Mouse (Mus musculus) left cerebral cortex, adult 11 months (tissue): ENCODE data around the gene 4931406C07Rik.
A peak's percentile ranks its signal among the peaks of the same experiment; 100 is the strongest.
"Not testable (repeated sequence)": the region's sequence is repeated elsewhere in the genome, so short reads cannot be mapped to it uniquely, and the experiment has no call there.

ENCODE experiments used
- DNase-seq: peaks from one replicate; pipeline ENCODE4 v3.0.0; 2022; ENCODE audit warnings: low spot score

The 4931406C07Rik gene

DNA sequence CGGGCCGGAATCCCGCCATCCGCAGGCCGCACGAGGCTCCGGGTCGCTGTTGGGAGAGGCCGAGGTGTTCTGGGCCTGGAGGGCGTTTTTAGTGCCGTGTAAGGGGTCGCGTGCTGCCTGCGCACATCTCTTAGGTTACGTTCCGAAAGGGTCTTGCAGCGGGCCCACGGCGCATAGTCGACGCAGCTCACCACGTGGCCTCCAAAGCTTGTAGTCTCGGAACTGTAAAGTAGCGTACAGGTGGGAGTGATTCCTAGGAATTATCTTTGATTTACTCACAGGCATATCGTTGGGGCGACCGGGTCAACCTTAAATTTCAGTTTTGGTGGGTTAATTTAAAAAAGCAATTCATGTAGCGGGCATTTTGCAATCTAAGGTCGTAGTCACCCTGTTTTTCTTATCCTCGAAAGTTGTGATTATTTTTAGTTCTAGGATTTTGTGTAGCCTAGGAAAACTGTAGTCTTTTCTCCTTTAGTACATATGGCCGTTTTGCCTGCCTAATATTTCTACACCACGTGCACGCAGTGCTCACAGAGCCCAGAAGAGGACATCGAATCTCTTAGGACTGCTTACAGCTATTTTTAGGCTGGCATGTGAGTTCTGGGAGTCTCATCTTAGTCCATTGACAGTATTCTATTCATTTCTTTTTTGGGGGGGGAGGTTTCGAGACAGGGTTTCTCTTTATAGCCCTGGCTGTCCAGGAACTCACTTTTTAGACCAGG lies at the start of gene 4931406C07Rik:
Gene 4931406C07Rik (minus strand): TSS at position 51 of the 722 bp plus-strand sequence.
- DNase-seq: no peak

DNA sequence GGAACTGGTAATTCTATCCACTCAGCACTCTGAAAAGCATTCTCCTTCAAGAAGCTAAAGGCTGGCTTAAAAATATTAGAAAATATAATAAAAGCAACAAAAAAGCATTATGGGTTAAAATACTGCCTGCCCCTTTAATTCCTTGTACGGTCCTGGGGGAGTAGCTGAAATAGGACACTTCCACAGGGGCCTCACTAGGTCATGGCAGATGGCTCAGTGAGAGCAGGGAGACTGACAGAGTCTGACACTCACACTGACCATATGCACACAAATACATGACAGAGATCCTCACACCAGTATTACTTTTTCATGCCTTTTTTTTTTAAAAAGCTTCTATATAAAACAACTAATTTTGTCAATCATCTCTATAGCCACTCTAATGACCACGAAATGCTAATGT lies 43.7 kb upstream of the 4931406C07Rik start:
- no peak for DNase-seq

DNA sequence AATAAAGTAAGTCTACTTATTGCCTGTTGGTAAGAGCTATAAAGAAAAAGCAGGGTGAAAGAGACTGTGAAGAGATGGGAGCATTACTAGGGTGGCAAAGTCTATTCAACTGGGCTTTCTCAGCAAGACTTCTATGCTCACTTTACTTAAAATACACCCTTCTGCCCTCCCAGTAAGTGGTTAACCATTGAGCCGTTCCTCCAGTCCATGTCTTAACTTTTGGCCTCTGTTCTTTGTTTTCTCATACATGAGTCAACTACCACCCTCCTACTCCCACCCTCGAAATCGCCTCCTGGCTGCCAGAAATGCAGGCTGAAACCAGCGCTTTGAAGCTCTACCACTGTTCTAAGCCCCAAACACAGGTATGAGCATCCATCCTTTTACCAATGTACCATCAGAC lies 31.5 kb upstream of the 4931406C07Rik start:
- DNase-seq: no peak

DNA sequence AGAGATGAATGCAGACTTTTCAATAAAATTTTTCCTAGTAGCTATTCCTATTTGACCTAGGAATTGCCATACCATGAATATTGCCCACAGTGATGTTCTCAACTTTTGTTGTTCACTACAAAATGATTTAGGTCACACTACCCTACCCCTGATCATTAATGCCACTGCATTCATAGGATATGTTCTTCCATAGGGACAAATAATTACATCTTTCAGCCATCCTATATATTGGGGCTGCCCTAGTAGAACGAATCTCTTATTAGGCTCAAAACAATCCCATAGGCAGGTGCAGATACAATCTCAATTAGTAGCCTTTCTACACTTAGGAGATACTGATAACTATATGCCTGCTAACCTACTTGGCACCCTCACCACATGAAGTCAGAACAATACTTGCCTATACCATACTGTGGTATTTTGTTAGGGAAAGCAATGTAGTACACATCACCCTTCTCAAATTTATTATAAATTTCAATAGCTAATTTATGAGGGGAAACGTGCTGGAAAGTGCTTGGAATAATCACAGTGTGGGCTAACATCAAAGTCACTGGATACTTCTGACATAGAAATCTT lies 12.0 kb upstream of the 4931406C07Rik start:
- no peak for DNase-seq

DNA sequence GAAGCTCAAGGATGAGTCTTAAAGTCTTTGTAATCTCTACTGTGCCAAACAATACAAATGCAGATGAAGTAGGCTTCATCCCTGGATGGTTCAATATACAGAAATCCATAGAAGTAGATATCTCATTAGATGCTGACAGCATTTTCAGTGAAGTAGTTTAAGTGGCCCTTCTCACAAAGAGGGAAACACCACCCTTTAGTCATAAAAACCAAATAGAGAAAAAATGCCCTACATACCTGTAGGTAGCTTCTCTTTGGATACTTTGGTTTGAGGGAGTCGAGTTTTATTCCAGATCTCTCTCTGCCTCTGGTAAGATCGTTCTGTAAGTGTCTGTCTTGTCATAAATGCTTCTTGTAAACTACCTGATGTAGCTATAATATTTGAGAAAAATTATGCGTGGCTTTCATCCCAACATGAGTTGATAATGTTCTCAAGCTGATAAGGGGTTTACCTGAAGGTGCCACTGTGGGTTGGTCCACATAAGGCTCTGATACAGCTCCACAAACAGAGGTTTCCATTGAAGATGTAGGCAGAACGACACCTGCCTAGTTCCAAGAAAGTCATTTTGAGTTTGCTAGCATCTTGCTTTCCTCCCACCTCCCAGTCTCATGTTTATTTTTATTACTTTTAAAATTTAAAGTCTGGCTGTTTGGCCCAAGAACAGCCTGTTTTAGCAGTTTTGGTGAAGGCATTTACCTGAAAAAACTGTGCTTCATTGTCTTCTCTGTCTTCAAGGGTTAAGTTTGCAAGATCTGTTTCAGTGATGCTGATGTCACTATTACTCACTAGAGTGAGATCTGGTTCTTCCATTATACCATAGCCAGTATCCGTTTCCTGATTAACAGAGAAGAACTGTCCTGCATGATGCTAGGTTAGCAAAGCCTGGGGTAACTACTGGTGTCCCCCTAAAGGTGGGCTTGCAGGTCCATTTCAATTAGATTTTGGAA lies 11.2 kb upstream of the 4931406C07Rik start:
- DNase-seq: no peak

DNA sequence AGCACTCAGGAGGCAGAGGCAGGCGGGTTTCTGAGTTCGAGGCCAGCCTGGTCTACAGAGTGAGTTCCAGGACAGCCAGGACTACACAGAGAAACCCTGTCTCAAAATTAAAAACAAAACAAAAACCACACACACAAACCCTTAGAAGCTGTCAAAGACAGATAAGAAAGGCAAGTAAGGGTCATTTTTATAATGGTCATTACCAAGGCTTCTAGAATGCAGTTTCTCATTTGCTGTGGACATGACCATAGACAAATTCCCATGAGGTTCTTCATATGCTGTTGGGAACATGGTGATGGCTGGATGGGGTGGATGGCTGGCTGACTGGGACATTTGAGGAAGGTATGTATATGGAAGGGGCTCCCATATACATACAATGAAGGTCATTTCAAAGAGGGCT lies 10.0 kb upstream of the 4931406C07Rik start:
- DNase-seq: not testable (repeated sequence)

DNA sequence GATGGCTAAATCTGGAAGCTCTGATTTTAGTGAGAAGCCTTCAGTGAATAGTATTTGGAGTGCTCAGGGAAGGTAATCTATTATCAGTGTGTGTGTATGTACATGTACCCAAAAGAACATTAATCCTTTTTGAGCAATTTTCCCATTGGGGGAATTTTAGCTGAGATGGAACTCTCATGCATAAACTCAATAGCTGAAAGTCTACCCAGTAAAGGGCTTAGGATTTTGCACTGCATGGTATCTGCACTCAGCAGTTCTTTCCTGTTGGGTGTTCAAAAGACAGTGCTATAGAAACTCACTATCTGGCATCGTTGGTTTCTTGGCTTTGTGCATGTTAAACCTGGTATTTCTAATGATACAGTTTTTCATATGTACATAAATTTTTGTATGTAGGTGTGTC lies 8.4 kb upstream of the 4931406C07Rik start:
- no peak for DNase-seq

DNA sequence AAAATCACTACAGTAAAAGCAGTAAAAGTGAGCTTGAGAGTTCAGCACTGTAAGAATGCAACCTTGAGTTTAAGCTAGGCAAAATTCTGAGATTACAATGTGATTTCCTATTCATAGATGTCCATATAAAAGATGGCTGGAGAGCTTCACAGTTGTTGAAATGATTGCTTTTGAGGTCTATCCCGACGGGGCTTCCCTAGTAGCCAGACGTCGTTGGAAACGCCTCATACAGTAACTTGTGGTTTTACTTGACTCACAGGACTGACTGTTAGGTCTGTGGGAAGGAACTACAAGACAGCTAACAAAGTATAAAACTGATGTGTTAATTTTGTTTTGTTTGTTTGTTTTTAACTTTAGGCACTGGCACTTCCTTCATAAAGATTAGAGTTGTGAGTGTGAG lies 7.4 kb upstream of the 4931406C07Rik start:
- no peak for DNase-seq

DNA sequence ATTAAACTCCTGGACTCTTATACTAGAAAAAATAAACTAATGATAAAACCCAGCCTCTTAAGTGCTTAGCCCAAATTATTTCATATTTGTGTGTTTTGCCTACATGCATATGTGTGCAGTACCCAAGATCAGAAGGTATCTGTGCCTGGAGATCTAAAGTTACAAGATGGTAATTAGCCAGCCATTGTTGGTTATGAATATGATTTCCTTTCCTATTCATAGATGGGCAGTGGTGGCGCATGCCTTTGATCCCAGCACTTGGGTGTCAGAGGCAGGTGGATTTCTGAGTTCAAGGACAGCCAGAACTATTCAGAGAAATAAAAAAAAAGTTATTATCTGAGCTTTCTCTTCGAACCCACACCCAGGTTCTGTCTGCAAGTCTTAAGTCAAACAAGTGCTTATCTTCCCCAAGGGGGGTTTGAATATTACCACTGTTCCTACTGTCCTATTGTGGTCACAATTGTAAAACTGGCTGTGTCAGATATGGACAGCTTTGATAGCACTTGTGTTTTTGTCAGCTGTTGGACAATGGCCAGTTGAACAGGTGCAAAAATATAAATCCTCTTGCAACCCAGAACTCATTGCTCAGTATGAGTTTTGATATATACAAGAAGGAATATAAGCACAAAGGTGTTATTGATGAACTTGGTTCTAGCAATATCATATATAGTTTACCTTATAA lies 5.9 kb upstream of the 4931406C07Rik start:
- no peak for DNase-seq

DNA sequence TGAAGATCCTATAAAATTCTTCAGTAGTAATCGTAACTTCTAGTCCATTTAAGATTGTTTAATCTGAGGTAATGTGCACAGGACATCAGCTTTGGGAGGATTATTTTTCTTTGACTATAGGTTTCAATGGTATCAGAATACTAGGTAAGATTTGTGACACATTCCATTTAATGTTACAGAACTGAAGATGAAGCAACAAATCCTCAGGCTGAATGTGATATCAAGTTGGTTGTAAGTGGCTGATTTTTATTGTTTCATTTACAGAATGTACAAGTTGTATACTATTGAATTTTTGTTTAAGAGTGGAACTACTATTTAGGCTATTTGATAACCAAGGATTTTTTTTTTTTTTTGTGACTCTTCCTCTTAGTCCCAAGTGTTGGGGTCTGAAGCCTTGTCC lies 3.9 kb upstream of the 4931406C07Rik start:
- DNase-seq: no peak

DNA sequence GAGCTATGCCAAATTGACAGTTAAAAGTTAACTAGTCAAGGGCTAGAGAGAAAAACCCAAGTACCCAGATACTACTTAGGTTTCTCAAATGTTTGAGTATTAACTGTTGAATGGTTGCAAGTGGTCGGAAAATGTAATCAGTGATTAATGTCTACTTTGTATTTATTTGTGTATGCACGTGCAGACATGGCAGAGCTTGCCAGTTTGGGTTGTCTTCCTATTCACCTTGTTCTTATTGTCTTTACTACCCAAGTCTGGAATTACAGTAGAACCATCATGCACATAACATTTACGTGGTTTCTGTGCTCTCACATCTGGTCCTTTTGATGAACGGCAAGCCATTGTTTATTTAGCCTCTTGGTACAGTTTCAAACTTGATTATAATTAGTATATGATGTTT lies 3.2 kb upstream of the 4931406C07Rik start:
- no peak for DNase-seq

DNA sequence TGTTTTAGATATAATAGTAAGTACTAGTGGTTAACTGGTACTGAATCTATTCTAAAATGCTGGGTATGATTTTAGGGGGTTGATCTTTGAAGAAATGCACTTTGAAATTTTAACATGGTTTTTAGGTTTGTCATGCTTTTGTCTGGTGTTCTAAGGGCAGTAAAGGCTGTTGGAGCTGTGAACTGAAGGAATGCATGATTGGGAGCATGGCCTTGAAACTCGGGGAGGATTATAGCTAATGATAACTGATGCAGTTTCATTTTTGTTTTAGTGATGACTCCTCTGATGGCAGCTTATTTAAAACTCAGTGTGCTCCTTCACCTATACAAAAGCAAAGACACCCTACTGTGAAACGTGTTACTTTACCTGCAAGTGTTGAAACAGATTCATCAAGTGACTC lies 2.0 kb upstream of the 4931406C07Rik start:
- DNase-seq: no peak

DNA sequence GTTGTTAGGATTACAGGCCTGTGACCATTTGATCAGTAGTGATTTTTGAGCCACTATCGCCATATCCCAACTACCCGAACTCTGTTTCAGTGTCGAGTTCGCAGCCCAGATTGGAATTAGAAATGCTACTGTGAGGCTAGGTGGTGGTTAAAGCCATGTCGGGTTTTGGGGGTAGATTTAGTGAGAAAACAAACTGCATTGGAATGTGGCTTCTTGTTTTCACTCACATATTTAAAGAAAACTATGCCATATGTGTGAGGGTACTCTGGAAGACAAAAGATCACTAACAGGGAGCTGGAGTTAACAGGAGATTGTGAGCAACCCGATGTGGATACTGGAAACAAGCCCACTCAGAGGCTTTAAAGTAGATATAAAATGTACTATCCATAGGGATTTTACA lies 1.0 kb upstream of the 4931406C07Rik start:
- DNase-seq: no peak

DNA sequence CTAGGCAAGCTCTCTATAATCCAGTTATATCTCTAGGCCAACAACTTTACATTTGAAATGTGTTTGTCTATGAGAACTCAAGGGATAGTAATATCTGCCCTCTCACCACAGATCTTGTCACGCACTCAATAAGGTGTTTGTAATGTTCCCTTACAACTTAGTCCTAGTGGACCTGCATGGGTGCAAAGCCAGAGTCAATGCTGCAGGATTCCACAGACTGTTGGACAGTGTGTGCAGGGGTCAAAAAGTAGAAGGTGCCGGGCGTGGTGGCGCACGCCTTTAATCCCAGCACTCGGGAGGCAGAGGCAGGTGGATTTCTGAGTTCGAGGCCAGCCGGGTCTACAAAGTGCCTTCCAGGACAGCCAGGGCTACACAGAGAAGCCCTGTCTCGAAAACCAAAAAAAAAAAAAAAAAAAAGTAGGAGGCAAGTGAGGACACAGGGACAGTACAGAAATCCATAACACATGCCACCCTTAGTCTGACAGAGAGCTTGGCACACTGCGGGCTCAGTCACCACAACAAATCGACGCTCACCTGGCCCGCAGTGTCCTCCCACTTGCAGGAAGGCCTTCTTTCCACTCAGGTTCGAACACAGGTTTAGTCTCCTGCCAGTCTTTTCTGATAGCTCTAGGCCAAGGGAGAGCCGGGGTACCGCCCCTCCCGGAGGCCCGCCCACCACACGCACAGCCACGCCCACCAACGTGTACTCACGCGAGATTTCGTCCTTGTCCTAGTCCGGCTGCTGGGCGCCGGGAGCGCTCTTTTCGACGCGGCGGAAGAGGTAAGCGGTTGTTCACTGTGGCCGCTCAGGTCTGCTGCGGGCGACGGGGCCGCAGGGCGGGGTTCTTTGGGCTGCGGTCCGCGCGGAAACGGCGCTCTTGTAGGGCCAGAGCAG lies 498 bp downstream of the 4931406C07Rik start, which contains the start of gene Taf1d:
Gene Taf1d (plus strand): TSS at position 712 of the 895 bp plus-strand sequence.
- DNase-seq: peak; percentile 93

DNA sequence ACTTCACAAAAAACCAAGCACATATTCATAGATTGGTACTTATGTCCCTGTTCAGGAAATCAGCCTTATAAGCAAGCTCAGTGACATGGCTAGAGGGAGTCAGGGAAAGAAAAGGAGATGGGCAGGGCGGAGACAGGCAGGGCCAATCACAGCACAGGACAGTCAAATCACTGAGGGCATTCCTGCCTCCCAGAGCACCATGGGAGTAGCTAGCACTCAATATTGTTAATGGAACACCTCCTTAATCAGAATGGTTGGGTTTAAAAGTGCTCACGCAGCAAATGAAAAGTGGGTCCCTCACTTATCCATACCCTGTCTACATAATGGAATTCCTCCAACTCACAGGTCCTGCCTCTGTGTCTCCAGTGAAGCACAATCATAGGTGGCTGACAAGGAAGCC lies 3.4 kb downstream of the 4931406C07Rik start:
- no peak for DNase-seq

DNA sequence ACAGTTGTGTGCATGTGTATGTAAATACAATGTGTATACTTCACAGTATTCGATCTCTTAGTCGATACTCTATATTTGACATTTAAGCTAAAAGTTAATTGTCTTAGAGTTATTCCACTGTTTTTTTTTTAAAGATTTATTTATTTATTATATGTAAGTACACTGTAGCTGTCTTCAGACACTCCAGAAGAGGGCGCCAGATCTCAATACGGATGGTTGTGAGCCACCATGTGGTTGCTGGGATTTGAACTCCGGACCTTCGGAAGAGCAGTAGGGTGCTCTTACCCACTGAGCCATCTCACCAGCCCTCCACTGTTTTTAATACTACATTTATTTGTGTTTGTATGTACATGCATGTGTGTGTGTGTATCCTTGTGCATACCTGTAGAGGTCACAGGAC lies 4.2 kb downstream of the 4931406C07Rik start:
- not testable (repeated sequence) for DNase-seq

DNA sequence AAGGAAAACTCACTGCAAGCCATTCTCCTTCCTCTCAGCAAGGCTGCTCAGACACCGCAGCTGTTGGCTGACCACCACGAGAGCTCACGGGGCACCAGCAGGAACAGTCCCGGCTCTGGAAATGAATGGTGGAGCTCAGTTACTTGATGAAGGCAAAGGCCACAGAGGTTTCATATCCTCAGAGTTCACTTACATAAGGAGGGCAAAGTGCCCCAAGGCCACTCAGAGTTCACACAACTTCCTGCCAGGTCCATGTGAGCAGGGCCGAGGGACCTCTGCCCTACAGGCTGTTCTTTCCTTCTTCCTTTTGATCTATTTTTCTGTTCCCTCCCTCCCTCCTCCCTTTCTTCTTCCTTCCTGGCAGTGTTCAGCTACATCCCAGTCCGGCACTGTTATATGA lies 4.8 kb downstream of the 4931406C07Rik start:
- DNase-seq: no peak

DNA sequence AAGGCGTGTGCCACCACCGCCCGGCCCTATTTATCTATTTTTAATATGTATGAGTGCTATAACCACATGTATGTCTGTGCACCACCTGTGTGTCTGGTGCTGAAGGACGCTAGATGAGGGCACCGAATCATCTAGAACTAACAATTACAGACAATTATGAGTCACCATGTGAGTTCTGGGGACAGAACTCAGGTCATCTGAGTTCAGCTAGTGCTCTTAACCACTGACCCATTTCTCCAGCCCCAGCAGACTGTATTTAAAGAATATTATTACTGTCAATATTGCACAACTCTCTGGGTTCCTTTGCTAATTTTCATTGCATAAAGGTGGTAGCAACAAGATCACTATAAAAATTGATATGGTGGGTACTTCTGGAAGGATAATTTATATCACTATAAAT lies 6.2 kb downstream of the 4931406C07Rik start:
- DNase-seq: no peak

DNA sequence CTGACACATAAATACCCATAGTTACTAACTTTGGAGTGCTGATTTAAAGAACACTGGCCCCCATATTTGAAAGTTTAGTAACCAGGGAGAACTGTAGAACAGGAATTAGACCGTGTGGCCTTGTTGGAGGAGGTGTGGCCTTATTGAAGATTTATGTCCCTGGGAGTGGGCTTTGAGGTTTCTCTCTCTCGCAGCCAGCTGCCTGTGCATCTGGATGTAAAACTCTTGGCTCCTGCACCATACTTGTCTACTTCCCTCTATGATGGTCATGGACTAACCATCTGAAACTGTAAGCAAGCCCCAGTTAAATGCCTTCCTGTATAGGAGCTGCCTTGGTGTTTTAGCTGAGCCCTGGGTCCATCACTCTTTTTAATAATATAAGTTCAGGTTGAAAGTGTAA lies 7.8 kb downstream of the 4931406C07Rik start:
- DNase-seq: no peak

DNA sequence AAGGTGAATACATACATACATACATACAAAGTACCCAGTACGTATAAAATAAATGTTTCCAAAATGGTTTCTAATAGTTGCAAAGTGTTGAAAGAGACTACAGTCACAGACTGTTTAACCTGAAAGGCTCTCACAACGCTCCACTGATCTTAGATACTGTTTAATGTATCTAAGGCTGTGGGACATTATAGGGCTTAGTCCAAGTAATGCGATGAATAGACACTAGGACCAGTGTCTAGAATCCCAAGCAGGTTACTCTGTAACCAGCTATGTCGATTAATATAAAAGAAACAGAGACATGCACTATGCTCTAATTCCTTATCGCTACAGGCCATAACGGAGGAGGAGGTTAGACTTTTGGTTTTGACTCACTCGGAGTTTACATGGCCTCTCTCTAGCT lies 9.1 kb downstream of the 4931406C07Rik start:
- DNase-seq: no peak

DNA sequence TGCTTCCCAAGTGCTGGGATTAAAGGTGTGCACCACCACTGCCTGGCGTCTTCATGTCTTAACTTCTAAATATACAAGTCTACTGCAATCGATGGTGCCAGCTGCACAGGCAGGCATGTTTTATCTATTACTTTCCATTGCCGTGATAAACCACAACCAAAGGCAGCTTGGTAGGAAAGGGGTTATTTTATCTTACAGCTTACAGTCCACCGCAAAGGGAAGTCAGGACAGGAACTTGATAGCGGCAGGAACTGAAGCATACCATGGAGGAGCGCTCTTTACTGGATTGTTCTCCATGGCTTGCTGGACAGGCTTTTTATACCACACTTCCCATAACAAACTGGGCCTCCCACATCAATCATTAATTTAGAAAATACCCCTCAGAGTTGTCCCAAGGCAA lies 17.0 kb downstream of the 4931406C07Rik start:
- DNase-seq: no peak
